Mouse (Mus musculus): ENCODE results near the gene Bcl9. TPM values are rescaled to one million over a fixed set of nuclear protein-coding genes. Genes with fewer than 3 reads are reported as not detected.

The Bcl9 gene
- total and polyA plus RNA-seq, 3 experiments = 1.1 to 13.5 (median 3.3) TPM

- dilution Hi-C loops (cut with MboI; ENCODE audit: extremely low pct_ligation_motif_present, extremely low pct_unique_long_range_greater_than_20kb, low sequenced_read_pairs) (no loop called here), in situ Hi-C loops (cut with MboI; ENCODE audit: low pct_ligation_motif_present, low pct_unique_long_range_greater_than_20kb, low sequenced_read_pairs) (no loop called here)
- peaks cover 3% of the 10 kb centered on the region for H3K9me3 ChIP-seq (replicated peaks; ENCODE audit: low read length)
- peak overlapping the region in 1 of 3 experiments; percentile 3 for H3K4me3 ChIP-seq (replicated peaks in 1 of 3; ENCODE audit: low read depth in 2 of 3, low read length in 2 of 3, poor library complexity in 1 of 3)
- TF ChIP-seq MAX (IDR thresholded peaks at IDR 0.05; ENCODE audit: low read length) (no peak), BHLHE40 (IDR thresholded peaks at IDR 0.05; ENCODE audit: low read depth, low read length) (peak; percentile 56)
- DNase-seq (ENCODE audit: extremely low read depth) = no peak
- H3K4me2 ChIP-seq (ENCODE audit: insufficient read depth, low read depth, poor library complexity, severe bottlenecking) = peak overlapping the region; percentile 33; the same call in 1 of the 2 replicates
- no peaks in the 10 kb centered on the region for H3K79me2 ChIP-seq (replicated peaks; ENCODE audit: control insufficient read depth, extremely low read depth, insufficient read depth, poor library complexity, severe bottlenecking)
- H3K9ac ChIP-seq (ENCODE audit: insufficient read depth, low read depth) = no peak overlapping the region
- H3K4me1 ChIP-seq (ENCODE audit: control insufficient read depth in 1 of 2, insufficient read depth in 2 of 2) = peaks cover 3 to 37% of the 10 kb centered on the region in 2 experiments; a peak in 2 of 4 replicates
- no peak overlapping the region for H3K27ac ChIP-seq (ENCODE audit: insufficient read depth, low read depth)
- H3K36me3 ChIP-seq (replicated peaks in 1 of 2; ENCODE audit: control insufficient read depth in 1 of 2, insufficient read depth in 1 of 2, low read length in 1 of 2) = no peaks in the 10 kb centered on the region
- H3K27me3 ChIP-seq (replicated peaks) = no peaks in the 10 kb centered on the region
These were observed 101.1 kb downstream of the Bcl9 start for GRCm38 (mm10) chr3:97196571-97196970.

- no peak overlapping the region for H3K4me2 ChIP-seq (ENCODE audit: insufficient read depth, low read depth, poor library complexity, severe bottlenecking)
- peaks cover 3% of the 10 kb centered on the region in 2 experiments; a peak in 2 of 4 replicates for H3K4me1 ChIP-seq (ENCODE audit: control insufficient read depth in 1 of 2, insufficient read depth in 2 of 2)
- in situ Hi-C loops (cut with MboI; ENCODE audit: low pct_ligation_motif_present, low pct_unique_long_range_greater_than_20kb, low sequenced_read_pairs) = no loop called here
- peaks cover 2% of the 10 kb centered on the region for H3K27me3 ChIP-seq (replicated peaks)
- H3K27ac ChIP-seq (ENCODE audit: insufficient read depth, low read depth) = no peak overlapping the region
- no peak overlapping the region for H3K9ac ChIP-seq (ENCODE audit: insufficient read depth, low read depth)
- peak; percentile 52 for DNase-seq (ENCODE audit: extremely low read depth)
- no peak overlapping the region for H3K4me3 ChIP-seq (replicated peaks in 1 of 3; ENCODE audit: low read depth in 2 of 3, low read length in 2 of 3, poor library complexity in 1 of 3)
- no peaks in the 10 kb centered on the region for H3K9me3 ChIP-seq (replicated peaks; ENCODE audit: low read length)
- dilution Hi-C loops (cut with MboI; ENCODE audit: extremely low pct_ligation_motif_present, extremely low pct_unique_long_range_greater_than_20kb, low sequenced_read_pairs) = no loop called here
- no peaks in the 10 kb centered on the region for H3K79me2 ChIP-seq (replicated peaks; ENCODE audit: control insufficient read depth, extremely low read depth, insufficient read depth, poor library complexity, severe bottlenecking)
- no peaks in the 10 kb centered on the region for H3K36me3 ChIP-seq (replicated peaks in 1 of 2; ENCODE audit: control insufficient read depth in 1 of 2, insufficient read depth in 1 of 2, low read length in 1 of 2)
- TF ChIP-seq RAD21 (IDR thresholded peaks at IDR 0.05; ENCODE audit: low read depth, low read length) = peak; percentile 79
- TF ChIP-seq KAT2A (IDR thresholded peaks at IDR 0.05; ENCODE audit: insufficient replicate concordance, low read length) = 0 out of 2 replicates have a peak, but pooled peaks have one; percentile 20
- no peak for TF ChIP-seq ZMIZ1 (IDR thresholded peaks at IDR 0.05; ENCODE audit: low read depth, low read length)
- TF ChIP-seq TBP (conservative IDR thresholded peaks at IDR 0.05; ENCODE audit: low read depth, low read length) = no peak
- peak; percentile 63 to 91; a peak in 3 of 4 replicates for TF ChIP-seq CTCF (conservative IDR thresholded peaks at IDR 0.05 in 1 of 2, IDR thresholded peaks at IDR 0.05 in 1 of 2; ENCODE audit: low read depth in 2 of 2, low read length in 2 of 2)
- no peak for TF ChIP-seq POLR2AphosphoS2 (IDR thresholded peaks at IDR 0.05; ENCODE audit: low read depth, low read length)
- TF ChIP-seq SMC3 (IDR thresholded peaks at IDR 0.05; ENCODE audit: low read depth, low read length) = peak; percentile 84
- 0 out of 2 replicates have a peak, but pooled peaks have one; percentile 8 for TF ChIP-seq ELF1 (IDR thresholded peaks at IDR 0.05; ENCODE audit: low read depth, low read length)
- peak; percentile 31; the same call in 1 of the 2 replicates for TF ChIP-seq IRF4 (IDR thresholded peaks at IDR 0.05; ENCODE audit: low read depth, low read length)
These were observed 112.4 kb downstream of the Bcl9 start for GRCm38 (mm10) chr3:97185098-97185860.

DNA sequence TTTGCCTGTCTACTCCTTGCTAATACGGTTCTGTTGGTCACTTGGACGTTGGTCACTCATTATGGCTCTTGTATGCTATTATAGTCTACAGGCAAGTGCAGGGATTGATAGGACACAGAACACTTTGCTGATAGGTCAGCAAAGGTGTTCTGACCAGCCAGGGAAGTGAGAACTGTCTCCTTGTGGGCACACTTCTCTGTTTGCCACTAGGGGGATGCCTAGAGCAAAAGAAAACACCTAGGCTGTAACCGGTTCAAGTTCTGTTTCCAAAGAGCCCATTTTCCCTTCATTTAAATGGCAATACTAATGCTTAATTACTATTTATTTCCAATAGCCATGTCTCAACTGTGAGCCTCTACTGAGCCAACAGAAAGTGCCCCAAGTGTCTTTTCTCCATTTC is 113.9 kb downstream of the Bcl9 start:
- Histone ChIP-seq H3K9me3 (replicated peaks; ENCODE audit: low read length) (no peaks in the 10 kb centered on the region), H3K9ac (ENCODE audit: insufficient read depth, low read depth) (no peak overlapping the region), H3K4me1 (ENCODE audit: control insufficient read depth in 1 of 2, insufficient read depth in 2 of 2) (peaks cover 4 to 5% of the 10 kb centered on the region in 2 experiments; a peak in 2 of 4 replicates), H3K4me3 (replicated peaks in 1 of 3; ENCODE audit: low read depth in 2 of 3, low read length in 2 of 3, poor library complexity in 1 of 3) (no peak overlapping the region), H3K27ac (ENCODE audit: insufficient read depth, low read depth) (no peak overlapping the region), H3K27me3 (replicated peaks) (peaks cover 2% of the 10 kb centered on the region), H3K36me3 (replicated peaks in 1 of 2; ENCODE audit: control insufficient read depth in 1 of 2, insufficient read depth in 1 of 2, low read length in 1 of 2) (no peaks in the 10 kb centered on the region), H3K4me2 (ENCODE audit: insufficient read depth, low read depth, poor library complexity, severe bottlenecking) (no peak overlapping the region), H3K79me2 (replicated peaks; ENCODE audit: control insufficient read depth, extremely low read depth, insufficient read depth, poor library complexity, severe bottlenecking) (no peaks in the 10 kb centered on the region)
- peak; percentile 43 for DNase-seq (ENCODE audit: extremely low read depth)
- TF ChIP-seq GABPA (IDR thresholded peaks at IDR 0.05; ENCODE audit: insufficient replicate concordance, low read depth, low read length) (no peak), E2F4 (IDR thresholded peaks at IDR 0.05; ENCODE audit: insufficient replicate concordance, low read depth, low read length) (no peak), POLR2A (IDR thresholded peaks at IDR 0.05; ENCODE audit: low read depth, low read length) (no peak), KAT2A (IDR thresholded peaks at IDR 0.05; ENCODE audit: insufficient replicate concordance, low read length) (no peak), CTCF (conservative IDR thresholded peaks at IDR 0.05 in 1 of 2, IDR thresholded peaks at IDR 0.05 in 1 of 2; ENCODE audit: low read depth in 2 of 2, low read length in 2 of 2) (peak; percentile 72 to 82; a peak in 3 of 4 replicates), RAD21 (IDR thresholded peaks at IDR 0.05; ENCODE audit: low read depth, low read length) (peak; percentile 53), SMC3 (IDR thresholded peaks at IDR 0.05; ENCODE audit: low read depth, low read length) (peak; percentile 75), JUND (conservative IDR thresholded peaks at IDR 0.05; ENCODE audit: low read depth, low read length) (no peak)
- dilution Hi-C loops (cut with MboI; ENCODE audit: extremely low pct_ligation_motif_present, extremely low pct_unique_long_range_greater_than_20kb, low sequenced_read_pairs) = no loop called here
- in situ Hi-C loops (cut with MboI; ENCODE audit: low pct_ligation_motif_present, low pct_unique_long_range_greater_than_20kb, low sequenced_read_pairs) = no loop called here

All from CH12.LX (cell line).